Mouse (Mus musculus) right cerebral cortex, adult 2 months (tissue): ENCODE data around the gene P4ha2.

Experiments used
- DNase-seq, 2 experiments: peaks; one replicate each; pipeline ENCODE4 v3.0.0; 2021 to 2022; ENCODE audit warnings: low spot score in 2 of 2

P4ha2 gene

GRCm38 (mm10) chr11:54107239-54107638, 7.3 kb downstream of the P4ha2 start:
- DNase-seq: no peak

GRCm38 (mm10) chr11:54108131-54108530, 8.2 kb downstream of the P4ha2 start:
- DNase-seq: no peak

- no peak for DNase-seq
Measured at GRCm38 (mm10) chr11:54108894-54109293, 9.0 kb downstream of the P4ha2 start.

GRCm38 (mm10) chr11:54111291-54111690, 11.4 kb downstream of the P4ha2 start:
- DNase-seq: no peak

- peak in 1 of 2 experiments; percentile 47 for DNase-seq
Measured at GRCm38 (mm10) chr11:54111976-54112741, 12.3 kb downstream of the P4ha2 start.

GRCm38 (mm10) chr11:54112920-54113319, 13.0 kb downstream of the P4ha2 start:
- DNase-seq: peak; percentile 85 to 88

GRCm38 (mm10) chr11:54113352-54113751, 13.5 kb downstream of the P4ha2 start:
- DNase-seq: no peak

- DNase-seq: no peak
Measured at GRCm38 (mm10) chr11:54114746-54115145, 14.9 kb downstream of the P4ha2 start.

- no peak for DNase-seq
Measured at GRCm38 (mm10) chr11:54115301-54115700, 15.4 kb downstream of the P4ha2 start.

- DNase-seq: no peak
Measured at GRCm38 (mm10) chr11:54115911-54116310, 16.0 kb downstream of the P4ha2 start.

- no peak for DNase-seq
Measured at GRCm38 (mm10) chr11:54116406-54116805, 16.5 kb downstream of the P4ha2 start.

GRCm38 (mm10) chr11:54117096-54117495, 17.2 kb downstream of the P4ha2 start:
- DNase-seq: no peak

GRCm38 (mm10) chr11:54119126-54119525, 19.2 kb downstream of the P4ha2 start:
- DNase-seq: no peak

GRCm38 (mm10) chr11:54119740-54120360, 20.0 kb downstream of the P4ha2 start:
- DNase-seq: no peak

- peak; percentile 48 to 50 for DNase-seq
Measured at GRCm38 (mm10) chr11:54122416-54123264, 22.7 kb downstream of the P4ha2 start.

GRCm38 (mm10) chr11:54125982-54126648, 26.2 kb downstream of the P4ha2 start:
- DNase-seq: no peak

- DNase-seq: no peak
Measured at GRCm38 (mm10) chr11:54126654-54127374, 26.9 kb downstream of the P4ha2 start.

GRCm38 (mm10) chr11:54127397-54127796, 27.5 kb downstream of the P4ha2 start:
- DNase-seq: no peak

GRCm38 (mm10) chr11:54129955-54130354, 30.1 kb downstream of the P4ha2 start:
- no peak for DNase-seq

GRCm38 (mm10) chr11:54130721-54131120, 30.8 kb downstream of the P4ha2 start:
- no peak for DNase-seq

- no peak for DNase-seq
Measured at GRCm38 (mm10) chr11:54132290-54132689, 32.4 kb downstream of the P4ha2 start.
